Mouse (Mus musculus): ENCODE measurements around the gene Dact3. TPM values are rescaled to one million over a fixed set of nuclear protein-coding genes. Genes with fewer than 3 reads are reported as not detected.

Dact3 gene
- polyA plus RNA-seq, 1 experiment from 2014 or later, result 7.6 TPM

DNA sequence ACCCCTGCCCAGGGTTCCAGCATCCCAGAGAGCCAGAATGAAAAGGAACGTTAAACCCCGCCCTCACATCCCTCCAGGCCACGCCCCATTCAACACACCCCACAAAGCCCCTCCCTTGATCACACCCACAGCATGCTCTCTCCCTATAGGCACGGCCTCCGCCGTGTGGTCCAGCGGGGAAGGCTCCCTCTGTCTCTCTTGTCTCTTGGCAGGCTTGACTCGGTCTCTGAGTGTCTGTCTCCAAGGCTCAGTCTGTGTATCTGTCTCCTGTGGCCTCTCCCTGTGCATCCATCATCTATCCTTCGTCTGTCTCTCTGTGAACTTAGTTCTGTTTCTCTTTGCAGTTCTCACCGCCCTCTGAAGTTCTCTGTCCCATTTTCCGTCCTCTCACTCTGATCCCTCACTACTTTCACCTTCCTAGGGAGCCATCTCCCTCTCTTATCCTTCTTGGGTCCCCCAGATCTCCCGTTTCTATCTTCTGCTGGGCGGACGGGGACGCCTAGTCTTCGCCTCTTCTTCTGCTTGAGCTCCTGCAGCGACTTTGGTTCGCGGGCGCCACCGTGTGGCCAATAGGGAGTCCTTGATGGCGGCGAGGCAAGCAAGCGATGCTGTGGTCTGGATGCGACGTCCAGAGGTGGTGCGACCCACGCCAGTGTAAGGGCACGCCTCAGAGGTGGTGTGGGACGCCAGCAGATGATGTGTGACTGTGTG is 16.7 kb downstream of the Dact3 start, which contains the start of gene Gng8:
Gene Gng8, plus strand, starts transcription at position 146 of the 711 bp plus-strand sequence.
- Histone ChIP-seq H3K27ac (ENCODE audit: low read depth, low read length) (peak within 1 kb of the TSS; percentile 31; the same call in 1 of the 2 replicates), H3K9me3 (ENCODE audit: control insufficient read depth, low read length) (no peaks in the 10 kb centered on the region), H3K27me3 (ENCODE audit: control insufficient read depth, insufficient read depth, low read length) (peaks cover 22% of the 10 kb centered on the region), H3K4me3 (ENCODE audit: low read depth, low read length) (peak within 1 kb of the TSS; percentile 14), H3K4me2 (replicated peaks; ENCODE audit: low read depth, low read length) (peak within 1 kb of the TSS; percentile 40), H3K36me3 (ENCODE audit: control insufficient read depth, insufficient read depth, low read length) (no peaks in the 10 kb centered on the region), H3K9ac (ENCODE audit: low read depth, low read length) (no peak within 1 kb of the TSS; the same call in 1 of the 2 replicates), H3K4me1 (replicated peaks; ENCODE audit: control insufficient read depth, insufficient read depth, low read length) (peaks cover 18% of the 10 kb centered on the region)
- ATAC-seq (ENCODE audit: low FRiP score) (peak; percentile 81), DNase-seq (ENCODE audit: low spot score) (peak; percentile 96)
- WGBS, result under 1% methylated on average over 30 of the region's 30 CpGs

- H3K27me3 ChIP-seq (ENCODE audit: control insufficient read depth, insufficient read depth, low read length), result peaks cover 21% of the 10 kb centered on the region
- H3K36me3 ChIP-seq (ENCODE audit: control insufficient read depth, insufficient read depth, low read length), result no peaks in the 10 kb centered on the region
- peak overlapping the region; percentile 40; the same call in 1 of the 2 replicates for H3K4me2 ChIP-seq (replicated peaks; ENCODE audit: low read depth, low read length)
- DNase-seq (ENCODE audit: low spot score) (no peak), ATAC-seq (ENCODE audit: low FRiP score) (peak; percentile 15; the same call in 1 of the 2 replicates)
- no peak overlapping the region for H3K9ac ChIP-seq (ENCODE audit: low read depth, low read length)
- peaks cover 18% of the 10 kb centered on the region for H3K4me1 ChIP-seq (replicated peaks; ENCODE audit: control insufficient read depth, insufficient read depth, low read length)
- no peak overlapping the region for H3K27ac ChIP-seq (ENCODE audit: low read depth, low read length)
- H3K9me3 ChIP-seq (ENCODE audit: control insufficient read depth, low read length), result no peaks in the 10 kb centered on the region
- 48% methylated on average over 9 of the region's 9 CpGs for WGBS
- H3K4me3 ChIP-seq (ENCODE audit: low read depth, low read length), result no peak overlapping the region
These were observed 17.2 kb downstream of the Dact3 start for GRCm38 (mm10) chr7:16892352-16892730.

GRCm38 (mm10) chr7:16893612-16894011 is 18.5 kb downstream of the Dact3 start:
- 8% methylated on average over 6 of the region's 6 CpGs for WGBS
- H3K9me3 ChIP-seq (ENCODE audit: control insufficient read depth, low read length), result no peaks in the 10 kb centered on the region
- H3K4me2 ChIP-seq (replicated peaks; ENCODE audit: low read depth, low read length), result peak overlapping the region; percentile 13; the same call in 1 of the 2 replicates
- H3K36me3 ChIP-seq (ENCODE audit: control insufficient read depth, insufficient read depth, low read length), result no peaks in the 10 kb centered on the region
- DNase-seq (ENCODE audit: low spot score) (no peak), ATAC-seq (ENCODE audit: low FRiP score) (no peak)
- H3K4me3 ChIP-seq (ENCODE audit: low read depth, low read length), result no peak overlapping the region
- peaks cover 18% of the 10 kb centered on the region for H3K4me1 ChIP-seq (replicated peaks; ENCODE audit: control insufficient read depth, insufficient read depth, low read length)
- H3K9ac ChIP-seq (ENCODE audit: low read depth, low read length), result no peak overlapping the region
- H3K27me3 ChIP-seq (ENCODE audit: control insufficient read depth, insufficient read depth, low read length), result peaks cover 19% of the 10 kb centered on the region
- no peak overlapping the region for H3K27ac ChIP-seq (ENCODE audit: low read depth, low read length)

DNA sequence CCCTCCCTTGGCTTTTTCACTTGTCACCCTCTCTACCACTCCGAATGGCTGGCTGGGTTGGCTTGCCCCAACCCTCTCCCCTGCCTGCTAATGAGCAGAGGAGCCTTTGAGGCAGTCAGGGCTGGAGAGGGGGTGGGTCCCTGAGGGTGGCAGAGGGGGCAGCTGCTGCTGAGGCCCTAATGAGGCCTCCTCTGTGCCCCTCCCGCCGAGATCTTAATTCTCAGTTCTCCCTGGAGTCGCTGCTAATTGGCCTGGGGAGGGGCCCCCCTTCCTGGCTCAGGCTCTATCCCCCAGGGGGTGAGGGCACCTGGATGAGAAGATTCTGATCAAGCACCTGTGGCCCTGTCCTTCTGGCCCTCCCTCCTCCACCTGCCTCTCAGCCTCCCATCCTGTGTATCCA is 19.2 kb downstream of the Dact3 start:
- peaks cover 18% of the 10 kb centered on the region for H3K4me1 ChIP-seq (replicated peaks; ENCODE audit: control insufficient read depth, insufficient read depth, low read length)
- H3K4me3 ChIP-seq (ENCODE audit: low read depth, low read length), result no peak overlapping the region
- peak; percentile 55 for DNase-seq (ENCODE audit: low spot score)
- peak overlapping the region; percentile 62; the same call in 1 of the 2 replicates for H3K27ac ChIP-seq (ENCODE audit: low read depth, low read length)
- H3K9me3 ChIP-seq (ENCODE audit: control insufficient read depth, low read length), result no peaks in the 10 kb centered on the region
- peaks cover 19% of the 10 kb centered on the region for H3K27me3 ChIP-seq (ENCODE audit: control insufficient read depth, insufficient read depth, low read length)
- 0% methylated on average over 4 of the region's 4 CpGs for WGBS
- peak; percentile 54 for ATAC-seq (ENCODE audit: low FRiP score)
- H3K4me2 ChIP-seq (replicated peaks; ENCODE audit: low read depth, low read length), result peak overlapping the region; percentile 13; the same call in 1 of the 2 replicates
- no peak overlapping the region for H3K9ac ChIP-seq (ENCODE audit: low read depth, low read length)
- no peaks in the 10 kb centered on the region for H3K36me3 ChIP-seq (ENCODE audit: control insufficient read depth, insufficient read depth, low read length)

- Histone ChIP-seq H3K27ac (ENCODE audit: low read depth, low read length) (peak overlapping the region; percentile 62; the same call in 1 of the 2 replicates), H3K4me3 (ENCODE audit: low read depth, low read length) (peak overlapping the region; percentile 12), H3K27me3 (ENCODE audit: control insufficient read depth, insufficient read depth, low read length) (peaks cover 19% of the 10 kb centered on the region), H3K36me3 (ENCODE audit: control insufficient read depth, insufficient read depth, low read length) (no peaks in the 10 kb centered on the region), H3K4me1 (replicated peaks; ENCODE audit: control insufficient read depth, insufficient read depth, low read length) (peaks cover 18% of the 10 kb centered on the region), H3K9me3 (ENCODE audit: control insufficient read depth, low read length) (no peaks in the 10 kb centered on the region), H3K9ac (ENCODE audit: low read depth, low read length) (no peak overlapping the region), H3K4me2 (replicated peaks; ENCODE audit: low read depth, low read length) (peak overlapping the region; percentile 35)
- WGBS, result under 1% methylated on average over 24 of the region's 24 CpGs
- DNase-seq (ENCODE audit: low spot score), result peak; percentile 87
- peak; percentile 39 for ATAC-seq (ENCODE audit: low FRiP score)
These were observed 19.9 kb downstream of the Dact3 start for GRCm38 (mm10) chr7:16895000-16895399.

DNA sequence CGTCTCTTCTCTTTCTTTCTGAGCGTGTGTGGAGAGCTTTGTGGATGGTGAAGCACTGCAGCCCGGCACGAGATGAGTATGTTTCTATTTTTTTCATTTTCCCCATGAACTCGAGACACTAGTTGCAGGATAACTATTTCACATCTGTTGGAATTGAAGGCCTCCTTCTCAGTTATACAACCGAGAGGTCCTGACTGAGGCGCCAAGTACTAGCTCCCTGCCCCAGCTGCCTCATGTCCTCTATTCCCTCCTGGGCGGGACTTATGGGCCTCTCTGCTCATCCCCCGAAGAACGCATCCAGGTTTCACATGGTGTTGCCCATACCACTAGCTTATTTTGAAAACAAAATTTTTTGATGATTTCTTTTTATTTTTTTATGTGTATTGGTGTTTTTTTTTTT is 20.4 kb downstream of the Dact3 start:
- peak overlapping the region; percentile 12 for H3K4me3 ChIP-seq (ENCODE audit: low read depth, low read length)
- no peak overlapping the region for H3K9ac ChIP-seq (ENCODE audit: low read depth, low read length)
- H3K27ac ChIP-seq (ENCODE audit: low read depth, low read length), result no peak overlapping the region
- peaks cover 16% of the 10 kb centered on the region for H3K27me3 ChIP-seq (ENCODE audit: control insufficient read depth, insufficient read depth, low read length)
- peak overlapping the region; percentile 35; the same call in 1 of the 2 replicates for H3K4me2 ChIP-seq (replicated peaks; ENCODE audit: low read depth, low read length)
- no peak for DNase-seq (ENCODE audit: low spot score)
- 27% methylated on average over 10 of the region's 10 CpGs for WGBS
- no peaks in the 10 kb centered on the region for H3K36me3 ChIP-seq (ENCODE audit: control insufficient read depth, insufficient read depth, low read length)
- H3K4me1 ChIP-seq (replicated peaks; ENCODE audit: control insufficient read depth, insufficient read depth, low read length), result peaks cover 19% of the 10 kb centered on the region
- no peak for ATAC-seq (ENCODE audit: low FRiP score)
- H3K9me3 ChIP-seq (ENCODE audit: control insufficient read depth, low read length), result no peaks in the 10 kb centered on the region

DNA sequence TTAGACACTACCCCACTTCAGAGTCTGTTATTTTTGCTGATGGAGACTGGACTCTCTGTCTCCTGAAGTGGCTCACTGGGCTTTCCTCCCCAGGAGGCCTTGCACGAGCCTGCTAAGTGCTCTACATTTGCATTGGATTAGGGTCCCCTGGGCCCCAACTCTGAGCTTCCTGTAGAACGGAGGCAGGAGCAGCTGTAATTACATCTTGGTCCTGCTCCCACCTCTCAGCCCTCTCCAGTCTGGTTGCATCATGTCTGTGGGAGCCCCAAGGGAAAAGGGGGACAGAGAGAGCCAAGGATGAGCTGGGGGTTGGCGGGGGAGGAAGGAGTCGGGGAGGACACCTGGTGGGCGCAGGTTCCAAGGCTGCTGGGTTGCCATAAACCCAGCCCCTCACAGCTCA is 25.4 kb downstream of the Dact3 start:
- 19% methylated on average over 4 of the region's 5 CpGs for WGBS

DNA sequence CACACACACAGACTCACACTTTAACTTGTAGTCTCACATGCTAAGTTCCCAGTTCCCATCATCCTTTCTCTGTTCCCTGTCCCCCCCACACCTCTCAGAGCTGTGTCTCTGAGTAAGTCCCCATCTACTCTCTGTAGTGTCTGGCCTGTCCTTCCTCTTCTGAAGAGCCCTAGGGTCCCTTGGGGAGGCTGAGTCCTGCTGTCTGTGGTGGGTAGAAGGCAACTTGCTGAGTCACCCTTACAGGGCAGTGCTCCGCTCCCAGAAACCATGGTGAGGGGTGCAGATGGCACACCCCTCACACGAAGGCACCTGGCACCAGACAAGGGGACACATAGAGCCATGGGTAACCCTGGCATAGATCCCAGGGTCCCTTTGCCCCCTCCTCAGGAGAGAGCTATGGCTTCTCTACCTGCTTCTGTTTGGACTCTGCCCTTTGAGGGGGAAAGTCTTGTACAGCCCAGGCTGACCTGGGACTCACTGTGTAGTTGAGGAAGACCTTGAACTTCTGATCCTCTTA is 28.4 kb downstream of the Dact3 start:
- Histone ChIP-seq H3K27me3 (ENCODE audit: control insufficient read depth, insufficient read depth, low read length) (no peaks in the 10 kb centered on the region), H3K9ac (ENCODE audit: low read depth, low read length) (no peak overlapping the region), H3K27ac (ENCODE audit: low read depth, low read length) (no peak overlapping the region), H3K4me2 (replicated peaks; ENCODE audit: low read depth, low read length) (no peak overlapping the region), H3K36me3 (ENCODE audit: control insufficient read depth, insufficient read depth, low read length) (no peaks in the 10 kb centered on the region), H3K9me3 (ENCODE audit: control insufficient read depth, low read length) (no peaks in the 10 kb centered on the region), H3K4me3 (ENCODE audit: low read depth, low read length) (no peak overlapping the region), H3K4me1 (replicated peaks; ENCODE audit: control insufficient read depth, insufficient read depth, low read length) (peaks cover 4% of the 10 kb centered on the region)
- ATAC-seq (ENCODE audit: low FRiP score), result no peak
- 83% methylated on average over 2 of the region's 2 CpGs for WGBS
- DNase-seq (ENCODE audit: low spot score), result no peak

More for the DNA sequence above, 25.4 kb downstream of the Dact3 start:
- Histone ChIP-seq H3K4me2 (replicated peaks; ENCODE audit: low read depth, low read length) (no peak overlapping the region), H3K4me1 (replicated peaks; ENCODE audit: control insufficient read depth, insufficient read depth, low read length) (peaks cover 4% of the 10 kb centered on the region), H3K9me3 (ENCODE audit: control insufficient read depth, low read length) (no peaks in the 10 kb centered on the region), H3K4me3 (ENCODE audit: low read depth, low read length) (no peak overlapping the region), H3K9ac (ENCODE audit: low read depth, low read length) (no peak overlapping the region), H3K27me3 (ENCODE audit: control insufficient read depth, insufficient read depth, low read length) (no peaks in the 10 kb centered on the region), H3K36me3 (ENCODE audit: control insufficient read depth, insufficient read depth, low read length) (no peaks in the 10 kb centered on the region), H3K27ac (ENCODE audit: low read depth, low read length) (no peak overlapping the region; the same call in 1 of the 2 replicates)
- no peak for ATAC-seq (ENCODE audit: low FRiP score)
- DNase-seq (ENCODE audit: low spot score), result no peak

All from hindbrain, embryonic 11.5 days (tissue).